Mouse (Mus musculus) liver, adult 2 months (tissue): ENCODE measurements around the gene Eva1b.

Experiments used
- CTCF ChIP-seq: fragments of 200-500 bp; IDR thresholded peaks from 2 replicates; pipeline ENCODE4 v1.5.1; 2011; ENCODE audit warnings: low read depth, low read length, control low read depth
- POLR2A ChIP-seq: fragments of 200-500 bp; IDR thresholded peaks from 2 replicates; pipeline ENCODE4 v1.6.1; 2011; ENCODE audit warnings: low read length, control low read depth; ENCODE audit not compliant: insufficient read depth; ENCODE audit errors: extremely low read depth

GRCm38 (mm10) chr4:126168851-126169250 is 21.3 kb downstream of the Eva1b start:
- TF ChIP-seq CTCF = no peak
- TF ChIP-seq POLR2A = no peak
